Mouse (Mus musculus) cerebellum, postnatal 10 days (tissue): ENCODE measurements at regions not wholly inside any gene's neighbourhood (a gene's known extent, or its start where the extent isn't known, plus 50 kb on each side); places are given as distances from the start of the nearest gene placed in this dataset.

Experiments used
- DNase-seq, 2 experiments: peaks; one replicate each; pipeline ENCODE4 v3.0.0; 2021; ENCODE audit warnings: mixed read lengths in 2 of 2

DNA sequence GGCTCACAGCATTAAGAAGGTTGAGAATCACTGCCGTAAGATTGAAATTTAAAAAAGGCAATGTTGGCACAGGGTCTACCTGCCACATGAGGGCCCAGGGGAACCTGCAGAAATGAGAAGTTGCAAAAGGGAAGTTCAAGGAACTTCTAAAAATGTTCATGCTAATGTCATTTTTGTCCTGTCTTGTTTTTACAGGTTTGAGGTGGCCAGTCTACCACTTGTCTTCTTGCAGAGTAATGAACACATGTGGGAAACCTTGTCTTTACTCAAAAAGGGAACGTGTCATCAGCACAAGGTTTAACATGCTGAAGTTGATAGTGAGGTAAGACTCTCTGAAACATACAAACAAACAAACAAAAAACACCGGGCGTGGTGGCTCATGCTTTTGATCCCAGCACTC, 71.4 kb upstream of the Nanos1 start:
- DNase-seq = no peak

- DNase-seq = peak; percentile 22 to 30
Observed at GRCm38 (mm10) chr19:60682283-60682682, 73.5 kb upstream of the Nanos1 start.

- no peak for DNase-seq
Observed at GRCm38 (mm10) chr19:60681481-60681880, 74.3 kb upstream of the Nanos1 start.

DNA sequence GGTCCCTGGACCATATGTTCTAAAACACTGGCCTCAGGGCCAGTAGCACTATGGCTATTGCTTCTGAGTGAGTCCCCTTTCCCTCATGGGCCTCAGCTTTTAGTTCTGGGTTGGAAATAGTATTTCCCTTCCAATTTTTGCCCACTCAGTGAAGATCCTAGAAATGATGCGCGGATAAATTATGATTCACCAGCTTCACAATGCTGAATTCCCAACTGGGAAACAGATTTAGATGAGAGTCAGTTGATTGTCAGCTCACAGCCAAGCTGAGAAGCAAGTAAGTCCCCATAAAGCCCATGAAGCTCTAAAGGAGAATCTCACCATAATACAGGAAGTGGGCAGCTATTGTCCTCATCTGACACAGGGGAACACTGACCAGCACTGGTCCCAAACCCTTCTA, 77.6 kb upstream of the Nanos1 start:
- DNase-seq = no peak

DNA sequence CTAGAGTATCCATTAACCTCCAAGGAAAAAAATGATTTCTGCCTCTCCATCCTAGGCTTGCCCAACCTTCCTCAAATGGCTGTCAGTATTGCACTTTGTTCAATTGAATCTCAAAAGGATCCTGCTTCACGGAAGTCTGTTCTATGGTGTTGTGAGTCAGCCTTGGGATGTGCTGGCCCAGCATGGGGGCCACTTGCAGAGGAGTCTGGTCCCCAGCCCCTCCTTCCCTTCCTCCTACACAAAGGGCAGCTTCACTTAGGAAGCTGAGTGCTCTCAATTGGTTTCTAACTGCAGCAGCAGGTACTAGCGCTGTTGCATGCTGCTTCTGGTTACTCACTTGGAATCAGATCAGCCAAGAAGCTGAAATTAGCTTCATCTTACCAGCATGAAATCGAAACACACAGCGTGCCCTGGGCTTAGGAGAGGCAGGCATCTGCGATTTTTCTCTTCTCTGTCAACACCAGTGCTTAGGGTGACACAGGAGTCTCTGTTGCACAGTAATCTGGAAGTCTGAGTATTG, 80.8 kb upstream of the Nanos1 start:
- peak; percentile 19 to 25 for DNase-seq

DNA sequence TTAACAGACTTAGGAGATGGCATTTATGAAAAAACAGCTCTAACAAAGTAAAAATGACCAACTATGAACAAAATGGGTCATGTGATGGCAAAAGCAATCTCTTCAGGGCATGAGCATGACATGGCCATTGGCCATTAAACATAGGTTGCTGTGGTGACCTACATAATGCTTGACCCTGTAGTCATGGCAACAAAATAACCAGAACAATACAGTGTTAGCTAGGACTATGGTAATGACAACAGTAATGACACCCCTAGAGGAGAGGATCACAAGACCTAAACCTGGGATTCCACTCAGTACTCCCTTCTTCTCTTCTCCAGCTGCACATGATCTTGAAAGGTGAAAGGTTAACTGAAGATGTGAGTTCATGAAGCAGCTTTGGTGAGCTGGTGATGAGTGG, 85.0 kb upstream of the Nanos1 start:
- DNase-seq = no peak

DNA sequence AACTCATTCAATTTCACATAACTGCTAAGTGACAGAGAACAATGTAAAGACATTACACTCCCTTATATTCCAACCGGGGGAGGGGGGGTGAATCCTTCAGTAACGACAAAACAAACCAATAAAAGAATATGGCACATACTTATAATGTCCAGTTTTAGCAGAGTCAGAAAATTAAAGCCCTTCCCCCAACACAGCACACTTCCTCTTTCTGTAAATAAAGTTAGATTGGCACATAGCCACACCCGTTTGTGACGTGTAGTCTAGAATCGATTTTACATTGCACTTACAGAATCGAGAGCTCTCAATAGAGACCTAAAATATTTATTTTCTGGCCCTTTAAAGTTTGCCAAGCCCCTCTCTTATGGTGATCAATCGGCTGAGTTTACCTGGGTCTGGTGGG, 85.0 kb upstream of the Cacul1 start:
- DNase-seq = no peak

GRCm38 (mm10) chr19:60651102-60651695, 70.4 kb upstream of the Cacul1 start:
- DNase-seq = no peak

GRCm38 (mm10) chr19:60640065-60640464, 59.2 kb upstream of the Cacul1 start:
- no peak for DNase-seq
